Mouse (Mus musculus): ENCODE results near the gene Robo4. TPM values are rescaled to one million over a fixed set of nuclear protein-coding genes. Genes with fewer than 3 reads are reported as not detected.

Gene Robo4
- polyA plus RNA-seq, 1 experiment, result 6.6 TPM

DNA sequence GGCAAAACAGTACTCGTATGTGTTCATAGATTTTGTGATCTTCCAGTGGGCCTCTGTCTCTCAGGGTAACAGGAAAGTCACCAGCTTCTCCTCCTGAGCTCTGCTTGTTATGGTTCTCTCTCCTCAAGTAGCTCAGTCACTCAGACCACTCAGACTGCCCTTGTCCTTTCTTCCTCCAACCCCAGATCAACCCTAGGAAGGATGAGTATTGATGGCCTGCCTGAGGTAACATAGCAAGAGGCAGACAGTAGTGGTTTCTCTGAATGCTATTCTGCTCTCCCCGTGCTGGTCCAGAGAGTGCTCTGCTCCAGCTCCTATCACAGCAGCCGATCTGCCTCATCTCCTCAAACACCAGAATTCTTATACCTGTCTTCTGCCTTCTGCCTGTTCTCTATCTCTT is 38.1 kb upstream of the Robo4 start:
- H3K27ac ChIP-seq (ENCODE audit: control insufficient read depth, insufficient read depth, low read length), result no peak overlapping the region
- no peak overlapping the region for H3K4me3 ChIP-seq (ENCODE audit: control insufficient read depth, insufficient read depth, low read length)
- TF ChIP-seq POLR2A (IDR thresholded peaks at IDR 0.05; ENCODE audit: control insufficient read depth, extremely low read depth, insufficient read depth, low read length, poor library complexity) (no peak), CTCF (IDR thresholded peaks at IDR 0.05; ENCODE audit: borderline replicate concordance, control insufficient read depth, extremely low read depth, insufficient read depth, low read length, poor library complexity) (no peak)
- DNase-seq, result no peak
- no peaks in the 10 kb centered on the region for H3K36me3 ChIP-seq (ENCODE audit: control insufficient read depth, insufficient read depth, low read length)
- 84% methylated on average over 3 of the region's 3 CpGs for WGBS
- no peaks in the 10 kb centered on the region for H3K4me1 ChIP-seq (replicated peaks; ENCODE audit: control insufficient read depth, insufficient read depth, low read length)
- no peaks in the 10 kb centered on the region for H3K27me3 ChIP-seq (ENCODE audit: control insufficient read depth, insufficient read depth, low read length)

DNA sequence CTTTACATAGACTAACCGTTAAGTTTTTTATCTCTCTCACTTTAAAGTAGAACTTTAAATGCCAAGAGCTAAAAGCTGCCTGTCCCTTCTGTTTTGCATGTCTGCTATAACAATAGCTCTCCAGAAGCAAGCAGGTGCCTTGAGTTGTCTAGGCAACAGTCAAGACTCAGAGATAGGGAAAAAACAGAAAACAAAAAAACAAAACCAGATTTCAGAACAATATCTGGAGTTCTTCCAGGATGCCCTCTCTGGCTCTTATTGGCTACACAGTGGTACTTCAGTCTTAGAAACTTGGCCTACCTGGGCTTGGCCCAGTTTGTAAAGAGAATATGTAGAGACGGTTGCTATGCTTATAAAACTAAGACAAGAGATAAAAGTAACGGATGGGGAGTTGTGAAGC is 37.3 kb upstream of the Robo4 start:
- DNase-seq, result no peak
- 93% methylated on average over 3 of the region's 3 CpGs for WGBS
- TF ChIP-seq POLR2A (IDR thresholded peaks at IDR 0.05; ENCODE audit: control insufficient read depth, extremely low read depth, insufficient read depth, low read length, poor library complexity), result no peak
- no peak for TF ChIP-seq CTCF (IDR thresholded peaks at IDR 0.05; ENCODE audit: borderline replicate concordance, control insufficient read depth, extremely low read depth, insufficient read depth, low read length, poor library complexity)
- no peak overlapping the region for H3K4me3 ChIP-seq (ENCODE audit: control insufficient read depth, insufficient read depth, low read length)
- no peaks in the 10 kb centered on the region for H3K36me3 ChIP-seq (ENCODE audit: control insufficient read depth, insufficient read depth, low read length)
- no peak overlapping the region for H3K27ac ChIP-seq (ENCODE audit: control insufficient read depth, insufficient read depth, low read length)
- H3K27me3 ChIP-seq (ENCODE audit: control insufficient read depth, insufficient read depth, low read length), result no peaks in the 10 kb centered on the region
- no peaks in the 10 kb centered on the region for H3K4me1 ChIP-seq (replicated peaks; ENCODE audit: control insufficient read depth, insufficient read depth, low read length)

DNA sequence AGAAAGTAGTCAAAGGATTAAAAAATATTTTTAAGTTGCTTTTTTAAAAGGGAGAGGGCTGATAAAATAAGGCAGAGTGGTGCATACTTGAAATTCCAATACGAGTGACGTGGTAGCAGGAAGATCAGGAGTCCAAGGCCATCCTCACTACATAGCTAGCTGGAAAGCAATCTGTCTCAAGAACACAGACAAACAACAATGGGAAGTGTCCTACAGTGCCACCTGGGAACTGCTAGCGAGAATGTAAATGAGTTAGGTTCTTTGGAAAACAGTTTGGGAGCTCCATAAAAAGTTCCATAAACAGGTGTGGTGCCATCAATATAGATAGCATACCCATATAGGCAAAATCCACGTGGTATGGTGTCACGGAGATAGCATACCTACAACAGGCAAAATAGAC is 36.0 kb upstream of the Robo4 start:
- WGBS, result 81% methylated on average over 5 of the region's 5 CpGs
- DNase-seq, result no peak
- Histone ChIP-seq H3K27ac (ENCODE audit: control insufficient read depth, insufficient read depth, low read length) (no peak overlapping the region), H3K27me3 (ENCODE audit: control insufficient read depth, insufficient read depth, low read length) (no peaks in the 10 kb centered on the region), H3K4me1 (replicated peaks; ENCODE audit: control insufficient read depth, insufficient read depth, low read length) (no peaks in the 10 kb centered on the region), H3K36me3 (ENCODE audit: control insufficient read depth, insufficient read depth, low read length) (no peaks in the 10 kb centered on the region), H3K4me3 (ENCODE audit: control insufficient read depth, insufficient read depth, low read length) (no peak overlapping the region)
- TF ChIP-seq POLR2A (IDR thresholded peaks at IDR 0.05; ENCODE audit: control insufficient read depth, extremely low read depth, insufficient read depth, low read length, poor library complexity) (no peak), CTCF (IDR thresholded peaks at IDR 0.05; ENCODE audit: borderline replicate concordance, control insufficient read depth, extremely low read depth, insufficient read depth, low read length, poor library complexity) (no peak)

DNA sequence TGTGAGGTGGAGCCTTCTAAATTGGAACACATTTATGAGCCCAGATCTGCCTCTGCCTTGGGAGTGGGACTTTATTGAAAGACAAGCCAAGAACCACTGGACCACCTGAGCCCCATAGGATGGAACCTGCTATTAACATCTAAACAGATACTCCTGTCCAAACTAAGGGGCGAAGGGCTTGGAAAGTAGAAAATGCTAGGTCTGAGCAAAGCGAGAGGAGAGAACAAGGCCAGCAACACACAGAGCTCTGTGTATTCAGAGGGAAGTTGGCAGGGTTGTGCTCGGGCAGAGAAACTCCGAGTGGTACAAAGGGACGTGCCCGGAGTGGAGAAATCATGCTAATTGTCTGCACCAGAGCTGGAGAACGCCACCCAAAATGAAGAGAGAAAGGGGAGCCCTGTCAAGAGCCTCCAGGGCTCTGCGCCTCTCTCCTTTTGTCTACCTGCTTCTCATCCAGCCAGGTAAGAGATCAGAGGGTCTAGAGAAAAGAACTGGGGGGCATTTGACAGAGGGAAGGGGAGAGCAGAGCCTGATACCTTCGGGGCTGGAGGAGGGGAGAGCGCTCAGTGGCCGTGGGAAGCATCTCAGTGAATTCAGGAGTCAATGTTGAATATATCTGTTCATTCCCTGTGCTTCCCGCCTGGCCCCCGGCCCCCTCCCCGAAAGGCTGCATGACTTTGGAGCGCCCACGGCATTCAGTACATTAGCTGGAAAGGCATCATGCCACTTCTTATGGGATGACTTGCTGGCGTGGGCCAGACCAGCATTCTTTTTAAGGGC is 34.2 kb upstream of the Robo4 start, which contains the start of gene Hepacam:
TSS of gene Hepacam (plus strand) at position 51 of the 780 bp plus-strand sequence.
- Histone ChIP-seq H3K27me3 (ENCODE audit: control insufficient read depth, insufficient read depth, low read length) (no peaks in the 10 kb centered on the region), H3K4me1 (replicated peaks; ENCODE audit: control insufficient read depth, insufficient read depth, low read length) (no peaks in the 10 kb centered on the region), H3K36me3 (ENCODE audit: control insufficient read depth, insufficient read depth, low read length) (no peaks in the 10 kb centered on the region), H3K4me3 (ENCODE audit: control insufficient read depth, insufficient read depth, low read length) (no peak within 1 kb of the TSS), H3K27ac (ENCODE audit: control insufficient read depth, insufficient read depth, low read length) (no peak within 1 kb of the TSS)
- DNase-seq, result no peak
- 93% methylated on average over 17 of the region's 17 CpGs for WGBS
- TF ChIP-seq CTCF (IDR thresholded peaks at IDR 0.05; ENCODE audit: borderline replicate concordance, control insufficient read depth, extremely low read depth, insufficient read depth, low read length, poor library complexity) (no peak), POLR2A (IDR thresholded peaks at IDR 0.05; ENCODE audit: control insufficient read depth, extremely low read depth, insufficient read depth, low read length, poor library complexity) (no peak)

DNA sequence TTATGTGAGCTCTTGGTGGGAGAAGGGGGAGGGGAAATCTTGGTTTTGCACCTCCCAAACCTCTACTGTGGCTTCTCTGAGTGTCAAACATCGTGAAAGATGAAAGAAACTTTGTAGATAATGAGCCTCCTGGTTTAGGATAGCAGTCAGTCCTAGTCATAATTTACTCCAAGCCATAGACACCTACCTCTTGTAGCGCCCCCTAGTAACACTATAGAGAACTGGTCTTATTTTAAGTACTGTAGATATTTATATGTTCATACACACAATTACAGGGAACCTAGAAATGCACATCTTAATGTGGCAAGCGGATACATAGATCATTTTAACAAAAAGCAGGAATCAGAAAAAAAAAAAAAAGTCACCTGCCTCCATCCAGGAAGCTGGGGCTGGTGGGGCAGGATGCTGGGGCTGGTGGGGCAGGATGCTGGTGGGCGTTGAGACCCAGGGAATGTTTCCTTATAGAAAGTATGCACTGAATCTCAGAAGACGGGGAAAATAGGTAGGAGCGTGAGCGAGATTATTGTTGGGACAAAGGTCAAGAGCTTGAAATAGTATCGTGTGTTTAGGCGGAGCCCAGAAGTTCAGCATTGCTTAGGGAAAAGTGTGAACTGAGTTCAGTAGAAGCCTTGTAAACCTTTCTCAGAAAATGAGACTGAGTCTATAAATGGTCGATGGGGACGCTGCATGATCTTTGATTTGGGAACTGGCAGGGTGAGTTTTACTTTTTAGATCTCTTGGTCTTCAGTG is 33.4 kb upstream of the Robo4 start:
- TF ChIP-seq CTCF (IDR thresholded peaks at IDR 0.05; ENCODE audit: borderline replicate concordance, control insufficient read depth, extremely low read depth, insufficient read depth, low read length, poor library complexity) (no peak), POLR2A (IDR thresholded peaks at IDR 0.05; ENCODE audit: control insufficient read depth, extremely low read depth, insufficient read depth, low read length, poor library complexity) (no peak)
- 82% methylated on average over 11 of the region's 11 CpGs for WGBS
- Histone ChIP-seq H3K27me3 (ENCODE audit: control insufficient read depth, insufficient read depth, low read length) (no peaks in the 10 kb centered on the region), H3K4me1 (replicated peaks; ENCODE audit: control insufficient read depth, insufficient read depth, low read length) (no peaks in the 10 kb centered on the region), H3K4me3 (ENCODE audit: control insufficient read depth, insufficient read depth, low read length) (no peak overlapping the region), H3K27ac (ENCODE audit: control insufficient read depth, insufficient read depth, low read length) (no peak overlapping the region), H3K36me3 (ENCODE audit: control insufficient read depth, insufficient read depth, low read length) (no peaks in the 10 kb centered on the region)
- no peak for DNase-seq

DNA sequence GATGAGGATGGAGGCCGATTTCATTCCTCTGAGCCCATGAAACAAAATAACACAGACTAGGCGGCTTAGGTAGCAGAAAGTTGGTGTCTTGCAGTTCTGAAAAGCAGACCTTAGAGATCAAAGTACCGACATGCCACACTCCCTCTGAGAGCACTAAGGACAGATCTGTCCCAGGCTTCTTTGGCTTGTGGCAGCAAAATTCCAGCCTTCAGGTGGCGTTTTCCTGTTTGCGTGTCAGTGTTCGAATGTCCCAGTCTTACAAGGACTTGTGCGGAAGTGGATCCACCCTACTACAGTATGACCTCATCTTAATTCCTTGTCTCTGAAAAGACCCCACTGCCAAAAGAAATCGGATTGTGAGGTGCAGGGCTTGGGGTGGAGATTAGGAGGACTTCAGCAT is 32.8 kb upstream of the Robo4 start:
- Histone ChIP-seq H3K27ac (ENCODE audit: control insufficient read depth, insufficient read depth, low read length) (no peak overlapping the region), H3K4me3 (ENCODE audit: control insufficient read depth, insufficient read depth, low read length) (no peak overlapping the region), H3K4me1 (replicated peaks; ENCODE audit: control insufficient read depth, insufficient read depth, low read length) (no peaks in the 10 kb centered on the region), H3K27me3 (ENCODE audit: control insufficient read depth, insufficient read depth, low read length) (no peaks in the 10 kb centered on the region), H3K36me3 (ENCODE audit: control insufficient read depth, insufficient read depth, low read length) (no peaks in the 10 kb centered on the region)
- TF ChIP-seq CTCF (IDR thresholded peaks at IDR 0.05; ENCODE audit: borderline replicate concordance, control insufficient read depth, extremely low read depth, insufficient read depth, low read length, poor library complexity) (no peak), POLR2A (IDR thresholded peaks at IDR 0.05; ENCODE audit: control insufficient read depth, extremely low read depth, insufficient read depth, low read length, poor library complexity) (no peak)
- WGBS, result 88% methylated on average over 8 of the region's 8 CpGs
- no peak for DNase-seq

All from thymus, adult 2 months (tissue).